Mouse (Mus musculus) T-helper 2 cell (primary cell): ENCODE data around the gene Cacna1a.
"Not testable (repeated sequence)": the region's sequence is repeated elsewhere in the genome, so short reads cannot be mapped to it uniquely, and the experiment has no call there.

Source experiments
- in situ Hi-C: fragments of 300-600 bp; cut with MboI, MseI; formaldehyde crosslinking; loops from one replicate; pipeline ENCODE4 v1.15.1; 2025; ENCODE audit warnings: high pct_unique_total_duplicates

Cacna1a gene

GRCm38 (mm10) chr8:84658951-84659350, 270.7 kb downstream of the Cacna1a start:
- in situ Hi-C loops = no loop called here

- in situ Hi-C loops = loop anchor here (10.0 kb wide), 1 partner anchor 325 kb away; no protein-coding TSS in a partner anchor
Measured at GRCm38 (mm10) chr8:84659936-84660818, 271.9 kb downstream of the Cacna1a start.

- in situ Hi-C loops = loop anchor here (10.0 kb wide), 1 partner anchor 324 kb away; no protein-coding TSS in a partner anchor
Measured at GRCm38 (mm10) chr8:84660819-84661457, 272.7 kb downstream of the Cacna1a start.

GRCm38 (mm10) chr8:84661458-84661871, 273.2 kb downstream of the Cacna1a start:
- in situ Hi-C loops = loop anchor here (10.0 kb wide), 1 partner anchor 323 kb away; no protein-coding TSS in a partner anchor

- in situ Hi-C loops = loop anchor here (10.0 kb wide), 1 partner anchor 323 kb away; no protein-coding TSS in a partner anchor
Measured at GRCm38 (mm10) chr8:84661961-84662571, 273.8 kb downstream of the Cacna1a start.

DNA sequence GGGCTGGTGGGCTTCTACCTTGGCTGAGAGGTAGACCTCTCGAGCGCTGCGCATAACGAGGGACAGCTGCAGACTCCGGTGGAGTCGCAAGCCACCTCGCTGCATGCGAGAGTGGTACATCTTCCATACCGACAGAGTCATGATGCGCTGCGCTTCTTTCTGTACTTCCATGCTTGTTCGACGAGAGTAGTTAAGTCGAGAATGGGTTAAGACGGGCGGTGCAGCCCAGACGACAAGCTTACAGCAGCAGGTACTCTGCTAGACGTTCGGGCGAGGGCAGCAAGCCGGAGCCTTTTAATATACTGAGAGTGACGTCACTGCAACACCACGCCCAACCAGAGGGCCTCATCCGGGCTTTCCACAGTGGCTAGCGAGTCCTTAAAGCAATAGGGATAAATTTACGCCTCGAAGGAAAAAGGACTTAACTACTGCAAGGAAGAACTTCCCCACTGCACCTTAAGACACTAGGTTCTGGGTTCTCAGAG, 274.4 kb downstream of the Cacna1a start, which contains the start of gene Ier2:
Gene Ier2, minus strand, starts transcription at position 272 of the 485 bp plus-strand sequence.
- in situ Hi-C loops = loop anchor here (10.0 kb wide), 1 partner anchor 322 kb away; no protein-coding TSS in a partner anchor

- in situ Hi-C loops = loop anchor here (10.0 kb wide), 1 partner anchor 321 kb away; no protein-coding TSS in a partner anchor
Measured at GRCm38 (mm10) chr8:84663483-84664327, 275.5 kb downstream of the Cacna1a start.

DNA sequence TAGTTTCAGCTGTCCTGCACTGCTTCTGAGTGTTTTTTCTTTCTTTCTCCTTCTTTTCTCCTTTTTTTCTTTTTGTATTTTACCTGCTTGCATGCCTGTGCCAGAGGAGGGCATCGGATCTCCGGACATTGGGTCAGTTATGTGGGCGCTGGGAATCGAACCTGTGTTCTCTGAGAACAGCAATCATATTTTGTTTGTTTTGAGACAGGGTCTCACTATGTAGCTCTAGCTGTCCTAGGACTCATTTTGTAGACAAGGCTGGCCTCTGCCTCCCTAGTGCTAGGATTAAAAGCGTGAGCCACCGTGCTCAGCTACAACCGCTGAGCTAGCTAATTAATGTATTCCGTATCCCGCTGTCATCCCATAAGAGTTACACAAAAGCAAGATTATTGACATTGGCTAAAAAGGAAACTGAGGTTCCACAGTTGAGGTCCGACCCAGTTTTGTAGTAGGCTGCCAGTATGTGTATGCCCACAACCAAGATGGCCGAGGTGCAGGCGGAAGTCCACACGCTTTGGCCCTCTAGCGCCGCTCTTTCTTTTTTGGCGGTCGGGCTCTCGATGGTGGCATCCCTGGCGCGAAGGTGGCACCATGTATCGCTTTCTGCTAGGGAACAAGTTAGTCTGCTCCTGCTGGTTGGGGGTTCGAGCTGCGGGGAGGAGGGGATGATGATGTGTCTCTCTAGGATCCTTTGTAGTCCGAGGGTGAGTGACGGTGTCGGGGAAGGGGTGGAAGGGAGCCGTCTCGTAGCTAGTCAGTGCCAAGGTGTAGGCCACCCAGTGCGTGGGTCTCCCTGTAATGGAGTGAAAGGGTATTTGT, 276.5 kb downstream of the Cacna1a start:
- in situ Hi-C loops = loop anchor here (10.0 kb wide), 1 partner anchor 320 kb away; no protein-coding TSS in a partner anchor

GRCm38 (mm10) chr8:84665385-84665893, 277.2 kb downstream of the Cacna1a start:
- in situ Hi-C loops = loop anchor here (10.0 kb wide), 1 partner anchor 319 kb away; no protein-coding TSS in a partner anchor

DNA sequence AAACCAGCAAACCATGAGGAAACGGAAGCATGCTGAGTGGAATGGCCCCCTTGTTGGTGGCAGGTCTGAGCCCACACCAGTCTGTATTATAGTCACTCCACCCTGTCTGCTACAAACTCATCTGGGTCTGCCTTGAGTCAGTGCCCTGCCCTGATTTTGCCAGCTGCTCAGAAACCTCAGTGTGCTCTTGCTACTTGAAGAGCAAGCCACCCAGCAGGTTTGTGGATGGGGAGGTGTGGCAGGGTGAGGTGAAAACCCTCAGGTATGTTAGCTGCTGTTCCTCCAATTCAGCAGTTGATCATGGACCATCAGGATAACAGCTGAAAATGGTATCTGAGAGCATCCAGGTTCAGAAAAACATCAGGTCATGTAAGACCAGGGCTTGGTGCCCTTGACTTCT, 279.8 kb downstream of the Cacna1a start:
- in situ Hi-C loops = loop anchor here (10.0 kb wide), 1 partner anchor 317 kb away; no protein-coding TSS in a partner anchor

GRCm38 (mm10) chr8:84668731-84669485, 280.7 kb downstream of the Cacna1a start:
- in situ Hi-C loops = loop anchor here (10.0 kb wide), 1 partner anchor 316 kb away; no protein-coding TSS in a partner anchor

GRCm38 (mm10) chr8:84670295-84671006, 282.2 kb downstream of the Cacna1a start:
- in situ Hi-C loops = not testable (repeated sequence)

- in situ Hi-C loops = no loop called here
Measured at GRCm38 (mm10) chr8:84677305-84677704, 289.1 kb downstream of the Cacna1a start.

DNA sequence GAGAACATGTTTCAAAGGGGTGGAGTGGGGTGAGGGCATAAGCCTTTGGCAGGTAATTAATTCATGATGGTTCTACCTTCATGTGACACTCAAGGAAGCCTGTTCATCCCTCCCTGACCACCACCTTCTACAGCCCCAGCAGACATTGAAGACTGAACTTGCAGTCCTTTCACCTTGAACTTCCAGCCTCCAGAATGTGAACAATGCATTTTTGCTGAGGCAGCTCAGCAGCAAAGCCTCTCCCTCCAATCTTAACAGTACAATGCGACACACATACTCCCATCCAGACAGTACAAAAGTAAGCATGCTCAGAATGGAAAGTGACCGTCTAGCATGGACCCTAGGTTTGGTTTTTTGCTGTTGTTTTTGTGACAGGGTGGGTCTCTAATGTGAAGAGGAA, 293.2 kb downstream of the Cacna1a start:
- in situ Hi-C loops = no loop called here

DNA sequence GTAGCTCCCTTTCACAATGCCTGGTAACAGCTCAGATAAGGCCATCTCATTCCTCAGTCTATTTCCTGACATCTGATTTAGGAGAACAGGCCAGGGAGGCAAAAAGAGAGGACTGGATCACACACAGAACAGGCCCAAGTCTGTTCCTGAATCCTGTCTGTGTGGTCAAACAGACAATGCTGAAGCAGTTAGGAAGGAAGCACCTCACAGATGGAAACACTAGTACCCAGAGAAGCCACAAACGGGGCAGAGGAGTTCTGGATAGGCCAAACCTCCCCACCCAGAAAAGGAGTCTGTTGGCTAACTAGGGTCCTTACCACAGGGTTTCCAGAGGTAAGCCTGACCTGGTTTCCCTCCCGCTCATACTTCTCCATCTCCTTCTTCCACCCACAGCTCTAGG, 294.0 kb downstream of the Cacna1a start:
- in situ Hi-C loops = no loop called here

- in situ Hi-C loops = no loop called here
Measured at GRCm38 (mm10) chr8:84684537-84684936, 296.3 kb downstream of the Cacna1a start.

- in situ Hi-C loops = no loop called here
Measured at GRCm38 (mm10) chr8:84686191-84687002, 298.2 kb downstream of the Cacna1a start, which contains the start of gene Trmt1. Gene Trmt1, plus strand, starts transcription at chr8:84686307.
